Comparison of ENCODE assay signal across 34 mouse cellular contexts in genomic region chr7:120795544-120795943, GRCm38 (mm10). TPM values are rescaled to one million over a fixed set of nuclear protein-coding genes. Genes with fewer than 3 reads are reported as not detected.
"Had no signal": no experiment of that assay in that cellular context is flagged by ENCODE, and none has a peak within 500 bp of the region (broad histone marks: within the 10 kb centered on the region; RNA-seq: fewer than 3 reads in every experiment).

No protein-coding gene starts in this region.

- DNase-seq: gastrocnemius, postnatal 10 days; gastrocnemius, postnatal 25 days; kidney, adult 18-20 months; kidney, adult 8-10 months; kidney, postnatal 10 days; kidney, postnatal 25 days; kidney, postnatal 4 days; liver; liver, embryonic 13.5 days had no signal

- H3K9ac ChIP-seq: heart, embryonic 13.5 days; heart, embryonic 15.5 days; hindbrain, embryonic 12.5 days; hindbrain, embryonic 14.5 days; intestine, embryonic 15.5 days; limb, embryonic 12.5 days; liver, embryonic 13.5 days; liver, embryonic 15.5 days had no signal

- H3K4me1 ChIP-seq: heart, embryonic 15.5 days; hindbrain, embryonic 10.5 days; hindbrain, embryonic 12.5 days; intestine, embryonic 15.5 days; limb, embryonic 12.5 days; liver, embryonic 13.5 days; liver, embryonic 15.5 days had no signal

- ATAC-seq: forebrain, embryonic 16.5 days; hindbrain, embryonic 16.5 days; inflammation-experienced regulatory T-cells, adult 6 months; intestine, embryonic 15.5 days; intestine, postnatal 0 days had no signal

- H3K4me2 ChIP-seq: heart, embryonic 13.5 days; heart, embryonic 15.5 days; hindbrain, embryonic 12.5 days; hindbrain, embryonic 14.5 days; intestine, embryonic 15.5 days; limb, embryonic 12.5 days; liver, embryonic 11.5 days; liver, embryonic 13.5 days; liver, embryonic 15.5 days had no signal

- H3K4me3 ChIP-seq: heart, embryonic 13.5 days; heart, embryonic 15.5 days; hindbrain, embryonic 10.5 days; hindbrain, embryonic 12.5 days; intestine, embryonic 15.5 days; layer of hippocampus, adult 2 months; left cerebral cortex, adult 2 months; limb, embryonic 10.5 days; limb, embryonic 12.5 days; liver, embryonic 13.5 days; liver, embryonic 15.5 days had no signal

- H3K27ac ChIP-seq: heart, embryonic 13.5 days; heart, embryonic 15.5 days; hindbrain, embryonic 10.5 days; hindbrain, embryonic 12.5 days; hindbrain, embryonic 14.5 days; intestine, embryonic 15.5 days; layer of hippocampus, adult 2 months; left cerebral cortex, adult 2 months; limb, embryonic 10.5 days; limb, embryonic 12.5 days; liver, embryonic 13.5 days; liver, embryonic 15.5 days had no signal

- H3K36me3 ChIP-seq: heart, embryonic 13.5 days; heart, embryonic 15.5 days; hindbrain, embryonic 10.5 days; hindbrain, embryonic 12.5 days; intestine, embryonic 15.5 days; limb, embryonic 10.5 days; limb, embryonic 12.5 days; liver, embryonic 13.5 days; liver, embryonic 15.5 days had no signal

- H3K27me3 ChIP-seq: heart, embryonic 15.5 days; hindbrain, embryonic 12.5 days; intestine, embryonic 15.5 days; limb, embryonic 12.5 days; liver, embryonic 13.5 days; liver, embryonic 15.5 days had no signal

- H3K9me3 ChIP-seq: heart, embryonic 13.5 days; heart, embryonic 15.5 days; hindbrain, embryonic 10.5 days; hindbrain, embryonic 12.5 days; intestine, embryonic 15.5 days; limb, embryonic 10.5 days; limb, embryonic 12.5 days; liver, embryonic 13.5 days; liver, embryonic 15.5 days had no signal

RNA-seq across cellular contexts. Expression of gene Gm5737, which starts 16.6 kb away (rescaled TPM):
- total RNA-seq: granulocyte monocyte progenitor cell, adult 5-6 weeks; heart, postnatal 25 days; layer of hippocampus, postnatal 25 days; left cerebral cortex, postnatal 36 days had no signal
- polyA plus RNA-seq: forebrain, embryonic 16.5 days; frontal cortex, adult 2 months; heart, embryonic 13.5 days; heart, embryonic 15.5 days; heart, postnatal 0 days; hindbrain, embryonic 10.5 days; hindbrain, embryonic 12.5 days; hindbrain, embryonic 14.5 days; inflammation-experienced regulatory T-cells, adult 6 months; intestine, embryonic 15.5 days; intestine, postnatal 0 days; kidney, embryonic 14.5 days; kidney, embryonic 16.5 days; limb, embryonic 10.5 days; limb, embryonic 12.5 days; limb, embryonic 14.5 days; liver, embryonic 11.5 days; liver, embryonic 13.5 days; liver, embryonic 15.5 days had no signal

RNA-seq across cellular contexts. Expression of gene Vwa3a, which starts 56.4 kb away (rescaled TPM):
- total RNA-seq: granulocyte monocyte progenitor cell, adult 5-6 weeks had no signal
- polyA plus RNA-seq: inflammation-experienced regulatory T-cells, adult 6 months; liver, embryonic 15.5 days had no signal
